Mouse (Mus musculus) frontal cortex, adult (tissue): Measurements from ENCODE around the gene Grap.

Experiments used
- ATAC-seq: cut with Nextera tagmentation; 2 replicates; pipeline ENCODE4 v1.9.2; 2017; ENCODE audit warnings: mild to moderate bottlenecking, moderate library complexity, mixed read lengths; ENCODE audit not compliant: low TSS enrichment

Gene Grap

DNA sequence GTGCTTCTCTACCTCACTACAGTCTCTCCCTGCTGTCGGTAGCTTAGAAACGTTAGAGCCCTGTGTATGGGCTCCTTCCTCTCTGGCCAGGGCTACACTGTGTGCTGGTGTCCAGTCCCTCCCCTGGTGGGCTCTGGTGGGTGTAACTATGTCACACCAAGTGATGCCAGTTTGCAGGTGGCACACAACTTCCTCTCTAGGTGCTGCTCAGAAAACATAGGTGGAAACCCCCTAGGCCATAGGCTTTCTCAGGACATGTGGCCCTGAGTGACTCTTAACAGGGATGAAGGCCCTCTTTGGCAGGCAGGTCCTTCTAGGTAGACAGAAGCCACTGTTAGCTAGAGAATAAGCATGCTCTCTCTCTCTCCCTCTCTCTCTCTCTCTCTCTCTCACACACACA lies 4.4 kb downstream of the Grap start:
- ATAC-seq, result no peak

- ATAC-seq, result no peak
These were observed 5.4 kb downstream of the Grap start for GRCm38 (mm10) chr11:61658360-61658922.

DNA sequence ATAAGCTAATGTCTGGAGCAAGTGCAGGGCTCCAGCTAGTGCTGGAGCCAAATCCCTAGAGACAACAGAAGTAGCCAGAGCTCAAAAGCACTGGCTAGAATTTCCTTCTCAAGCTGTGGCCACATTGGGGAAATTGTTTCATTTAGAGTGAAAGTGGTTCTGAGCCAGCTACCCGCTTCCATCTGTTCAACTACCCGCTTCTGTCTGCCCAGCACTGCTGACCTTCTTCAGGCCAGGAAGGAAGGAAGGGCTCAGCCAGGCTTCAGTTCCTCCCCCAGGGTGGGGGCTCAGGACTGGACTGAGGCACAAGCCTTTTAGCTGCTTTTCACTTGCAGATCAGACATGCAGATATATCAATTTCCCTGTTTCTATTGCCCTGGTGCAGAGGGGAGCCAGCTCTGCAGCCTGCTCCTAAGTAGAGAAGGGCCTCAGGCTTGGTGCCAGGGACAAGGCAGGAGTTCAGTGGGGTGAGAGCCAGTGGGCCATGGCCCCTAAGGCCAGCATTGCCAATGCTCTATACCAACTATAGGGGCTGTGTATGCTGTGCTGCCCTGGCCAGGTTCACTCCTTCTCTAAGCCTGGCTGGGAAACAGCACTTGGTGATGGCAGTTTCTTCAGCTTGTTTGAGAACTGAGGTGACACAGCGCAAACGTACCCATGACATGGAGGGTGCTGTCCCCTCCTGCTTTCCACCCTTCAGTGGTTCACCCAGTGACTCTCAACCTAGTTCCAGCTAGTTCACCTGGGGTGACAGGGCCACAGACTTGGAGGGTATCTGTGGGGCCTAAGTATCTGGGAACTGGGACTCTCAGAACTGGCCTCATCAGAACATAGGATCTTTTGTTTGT lies 6.2 kb downstream of the Grap start:
- no peak; the same call in 1 of the 2 replicates for ATAC-seq

- ATAC-seq, result no peak
These were observed 6.9 kb downstream of the Grap start for GRCm38 (mm10) chr11:61660001-61660400.

GRCm38 (mm10) chr11:61660806-61661392 lies 7.8 kb downstream of the Grap start:
- ATAC-seq, result no peak

- no peak for ATAC-seq
These were observed 9.1 kb downstream of the Grap start for GRCm38 (mm10) chr11:61662189-61662588.

DNA sequence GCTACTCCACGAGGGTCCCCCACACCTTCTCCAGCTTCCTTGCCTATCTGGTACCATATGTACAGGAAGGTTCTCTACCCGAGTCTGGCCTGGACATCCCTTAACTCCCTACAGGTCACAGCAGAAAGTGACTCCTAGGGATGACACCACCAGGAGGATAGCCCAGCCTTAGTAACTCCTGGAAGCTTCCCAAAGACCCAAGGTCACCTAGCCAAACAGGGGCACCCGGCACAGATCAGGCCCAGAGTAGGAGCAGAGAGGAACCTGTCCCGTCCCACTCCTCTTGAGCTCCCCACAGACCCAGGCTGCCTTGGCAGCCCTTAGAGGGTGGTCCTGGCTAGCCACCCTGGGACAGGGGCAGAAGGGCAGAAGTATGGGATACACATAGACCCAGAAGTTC lies 12.3 kb downstream of the Grap start:
- no peak for ATAC-seq

DNA sequence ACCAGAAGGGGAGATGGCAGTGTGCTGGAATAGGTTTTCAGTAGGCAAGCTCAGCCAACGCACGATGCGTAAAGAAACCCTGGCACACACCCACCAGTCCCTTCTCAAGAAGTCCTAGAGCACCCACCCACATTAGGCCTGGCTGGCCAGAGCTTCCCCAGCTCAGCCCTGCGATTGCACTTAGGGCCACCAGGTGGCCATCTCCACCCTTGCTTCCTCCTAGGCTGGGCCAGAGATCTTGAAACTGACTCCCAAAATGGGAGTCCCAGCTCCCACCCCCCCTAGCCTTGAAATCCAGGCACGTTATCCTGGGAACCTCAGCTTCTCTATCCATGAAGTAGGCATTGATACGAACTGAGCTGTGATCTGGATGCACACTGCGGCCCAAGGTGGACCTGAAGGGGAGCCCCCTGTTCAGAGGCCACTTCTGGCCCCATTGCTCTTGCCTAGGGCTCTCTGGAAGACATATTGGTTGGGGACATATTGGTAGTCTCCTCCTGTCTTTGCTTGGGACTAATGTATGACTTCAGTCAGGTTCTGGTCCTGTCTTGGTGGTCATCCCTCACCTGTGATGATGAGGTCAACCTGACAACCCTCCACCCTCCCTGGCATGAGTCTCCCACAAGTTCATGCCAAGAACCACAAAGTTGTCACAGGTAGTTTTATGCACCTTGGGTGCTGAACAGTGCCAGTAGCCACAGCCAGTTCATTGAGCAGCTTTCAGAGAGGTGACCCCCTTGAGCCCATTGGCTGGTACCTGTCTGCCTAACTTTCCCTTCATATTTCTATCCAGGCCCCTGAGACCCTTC lies 13.1 kb downstream of the Grap start:
- peak; percentile 90 for ATAC-seq

- no peak for ATAC-seq
These were observed 14.2 kb downstream of the Grap start for GRCm38 (mm10) chr11:61667248-61667647.

GRCm38 (mm10) chr11:61667782-61668181 lies 14.7 kb downstream of the Grap start:
- no peak for ATAC-seq

- ATAC-seq, result no peak
These were observed 16.7 kb downstream of the Grap start for GRCm38 (mm10) chr11:61669492-61670490.

GRCm38 (mm10) chr11:61671781-61672383 lies 18.8 kb downstream of the Grap start:
- no peak for ATAC-seq

- no peak for ATAC-seq
These were observed 20.6 kb downstream of the Grap start for GRCm38 (mm10) chr11:61673686-61674085.

DNA sequence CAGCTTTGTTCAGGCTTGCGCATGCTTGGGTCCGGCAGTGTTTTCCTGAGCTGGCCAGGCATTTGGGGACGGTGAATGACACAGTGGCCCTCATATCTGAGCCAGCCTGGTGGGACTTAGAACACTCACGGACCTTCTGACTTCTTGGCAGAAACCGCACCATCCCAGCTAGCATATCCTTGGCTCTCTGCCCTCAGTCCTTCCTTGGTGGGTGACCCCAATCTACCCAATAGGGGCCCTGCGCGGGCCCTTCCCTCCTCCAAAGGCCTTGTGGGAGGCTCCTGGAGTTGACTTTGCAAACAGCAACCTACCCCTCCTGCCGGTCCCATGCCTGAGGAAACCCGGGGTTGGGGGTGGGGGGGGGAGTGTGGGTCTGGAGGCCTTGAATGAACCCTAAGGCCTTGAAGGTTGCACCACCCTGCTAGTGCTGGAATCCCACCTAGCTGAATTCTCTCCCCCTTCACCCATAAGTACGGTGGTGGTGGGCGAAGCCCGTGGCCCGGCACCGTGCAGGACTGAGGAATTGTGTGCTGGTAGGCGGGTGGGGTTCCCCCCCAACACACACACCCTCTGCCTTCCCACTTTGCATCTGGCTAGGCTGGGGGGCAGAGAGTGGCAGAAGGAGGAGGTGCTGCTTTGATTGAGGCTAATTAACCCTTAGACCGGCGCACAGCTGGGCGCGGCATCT lies 21.2 kb downstream of the Grap start:
- ATAC-seq, result no peak

GRCm38 (mm10) chr11:61674839-61675159 lies 21.7 kb downstream of the Grap start:
- ATAC-seq, result peak; percentile 50; the same call in 1 of the 2 replicates

DNA sequence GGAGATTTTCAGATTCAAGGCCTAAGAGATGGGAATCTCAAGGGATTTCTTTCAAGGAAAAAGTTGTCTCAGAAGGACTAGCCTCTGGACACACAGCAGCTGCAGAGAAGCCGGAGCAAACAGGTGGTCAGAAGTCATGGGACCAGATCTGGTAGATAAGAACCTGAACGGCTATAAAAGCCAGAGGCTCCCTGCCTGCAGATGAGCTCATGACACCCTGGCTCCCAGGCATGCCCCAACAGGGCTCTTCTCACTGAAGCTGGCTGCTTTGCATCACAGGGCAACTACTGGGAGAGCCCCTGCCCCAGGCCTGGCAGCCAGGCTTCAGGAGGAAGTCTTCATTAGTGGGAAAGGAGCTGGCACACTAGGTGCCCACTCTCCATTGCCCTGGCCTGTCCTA lies 22.3 kb downstream of the Grap start:
- no peak for ATAC-seq

DNA sequence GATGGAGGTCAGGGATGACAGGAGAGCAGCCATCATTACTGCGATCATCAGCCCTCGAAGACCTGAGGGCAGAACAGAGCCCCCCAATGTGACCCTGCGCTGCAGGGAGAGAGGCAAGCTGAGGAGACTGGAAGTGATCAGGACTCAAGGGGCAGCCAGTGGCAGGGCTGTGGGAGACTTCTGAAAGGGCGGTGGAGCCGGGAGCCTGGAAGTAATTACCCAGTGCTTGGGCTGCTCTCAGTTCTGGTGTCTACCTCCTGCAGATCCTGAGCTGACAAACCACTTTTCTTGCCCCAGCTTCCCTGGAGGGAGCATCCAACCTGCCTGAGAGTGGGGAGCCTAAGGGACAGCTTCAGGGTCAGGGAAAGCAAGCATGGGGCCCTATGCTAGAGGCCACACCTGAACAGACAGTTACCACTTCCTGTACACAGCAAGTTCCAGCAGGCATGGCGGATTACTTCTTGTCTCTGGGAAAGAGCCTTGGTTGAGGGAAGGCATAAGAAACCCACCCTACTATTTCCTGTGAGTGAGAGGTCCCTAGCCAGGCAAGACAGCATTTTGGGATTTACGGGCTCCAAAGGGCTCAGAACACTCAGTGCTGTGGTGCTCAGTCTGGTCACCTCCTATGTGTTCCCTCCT lies 23.3 kb downstream of the Grap start:
- ATAC-seq, result no peak

DNA sequence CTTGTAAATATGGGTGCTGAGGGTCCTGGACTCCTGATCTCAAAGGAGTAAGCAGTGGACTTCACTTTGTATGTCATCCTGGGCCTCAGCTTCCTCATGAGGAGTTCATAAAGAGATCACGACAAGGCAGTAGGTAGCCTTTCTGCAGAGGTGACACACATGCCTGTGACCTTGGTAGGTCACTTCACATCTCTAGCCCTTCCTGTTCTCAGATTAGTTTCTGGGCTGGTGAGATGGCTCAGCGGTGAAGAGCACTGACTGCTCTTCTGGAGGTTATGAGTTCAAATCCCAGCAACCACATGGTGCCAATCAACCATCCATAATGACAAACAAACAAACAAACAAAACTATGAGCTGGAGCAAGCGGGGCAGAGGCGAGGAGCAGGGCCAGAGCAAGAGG lies 24.6 kb downstream of the Grap start:
- ATAC-seq, result no peak

GRCm38 (mm10) chr11:61679091-61679866 lies 26.2 kb downstream of the Grap start:
- no peak for ATAC-seq
